Mouse (Mus musculus) stomach, postnatal 0 days (tissue): ENCODE data around the gene Pfn3.

Source experiments
- CTCF ChIP-seq: IDR thresholded peaks from 2 replicates; pipeline ENCODE4 v1.5.1; 2016; ENCODE audit warnings: antibody characterized with exemption, low read depth, mild to moderate bottlenecking, moderate library complexity
- EP300 ChIP-seq: optimal IDR thresholded peaks from 2 replicates; pipeline ENCODE3; 2016; ENCODE audit warnings: antibody characterized with exemption

DNA sequence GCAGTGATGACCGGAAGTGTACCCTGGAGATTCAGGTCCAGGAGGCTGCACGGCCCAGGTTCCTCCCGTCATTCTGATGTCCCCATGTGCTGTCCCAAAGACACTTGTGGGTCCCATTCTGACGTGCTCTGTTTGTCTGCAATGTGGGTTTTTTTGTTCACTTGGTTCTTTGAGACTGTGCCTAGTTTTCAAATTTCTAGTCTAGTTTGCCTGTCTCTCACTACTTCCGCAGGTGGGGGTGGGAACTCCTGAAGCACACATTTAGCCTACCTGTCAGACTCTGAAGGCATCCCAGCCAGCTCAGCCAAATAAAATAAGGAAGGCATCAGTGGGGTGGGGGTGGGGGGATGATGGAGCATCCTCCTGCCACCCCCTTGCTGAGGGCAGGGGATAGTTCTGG lies 33.1 kb upstream of the Pfn3 start:
- TF ChIP-seq EP300 (no peak), CTCF (no peak)
